Mouse (Mus musculus): ENCODE results near the gene Zfp36l2. TPM values are rescaled to one million over a fixed set of nuclear protein-coding genes. Genes with fewer than 3 reads are reported as not detected.
"Not testable (repeated sequence)": the region's sequence is repeated elsewhere in the genome, so short reads cannot be mapped to it uniquely, and the experiment has no call there.

Gene Zfp36l2
- polyA plus RNA-seq (2012; rRNA removed) (80.1 and 113 TPM in 2 replicates), polyA plus RNA-seq (2014; fragmentation: Nextera tagmentation; extraction: Ambion mirVana) (30.9 and 32.6 TPM in 2 replicates)

GRCm38 (mm10) chr17:84187727-84188373 is at the start of gene Zfp36l2:
TSS of gene Zfp36l2 (minus strand) at chr17:84187947.
- H3K4me1 ChIP-seq (ENCODE audit: control insufficient read depth, insufficient read depth, low read length) = peaks cover 20% of the 10 kb centered on the region
- peak; percentile 90 for ATAC-seq (ENCODE audit: low FRiP score, low read depth)
- peak within 1 kb of the TSS; percentile 90 for H3K4me2 ChIP-seq (replicated peaks; ENCODE audit: low read depth, low read length, severe bottlenecking)
- WGBS = under 1% methylated on average over 38 of the region's 76 CpGs
- peak within 1 kb of the TSS; percentile 92 for H3K4me3 ChIP-seq (replicated peaks; ENCODE audit: low read length)
- DNase-seq (ENCODE audit: low spot score) = peak; percentile 96
- TF ChIP-seq POLR2A (IDR thresholded peaks at IDR 0.05; ENCODE audit: borderline replicate concordance, extremely low read depth, insufficient read depth, insufficient read length) = peak; percentile 82
- peak within 1 kb of the TSS; percentile 97 for H3K27ac ChIP-seq (replicated peaks; ENCODE audit: low read depth, low read length)
- no peaks in the 10 kb centered on the region for H3K9me3 ChIP-seq (ENCODE audit: control insufficient read depth, low read length)
- H3K9ac ChIP-seq (ENCODE audit: low read depth, low read length, severe bottlenecking) = peak within 1 kb of the TSS; percentile 99
- H3K27me3 ChIP-seq (ENCODE audit: control insufficient read depth, insufficient read depth, low read length) = no peaks in the 10 kb centered on the region
- H3K36me3 ChIP-seq (ENCODE audit: control insufficient read depth, insufficient read depth, low read length) = peaks cover 36% of the 10 kb centered on the region

- Histone ChIP-seq H3K36me3 (ENCODE audit: control insufficient read depth, insufficient read depth, low read length) (0 out of 2 replicates have a peak, but pooled peaks cover 4% of the 10 kb centered on the region), H3K4me1 (ENCODE audit: control insufficient read depth, insufficient read depth, low read length) (no peaks in the 10 kb centered on the region), H3K4me3 (replicated peaks; ENCODE audit: low read length) (no peak overlapping the region), H3K9ac (ENCODE audit: low read depth, low read length, severe bottlenecking) (no peak overlapping the region), H3K9me3 (ENCODE audit: control insufficient read depth, low read length) (no peaks in the 10 kb centered on the region), H3K4me2 (replicated peaks; ENCODE audit: low read depth, low read length, severe bottlenecking) (no peak overlapping the region), H3K27ac (replicated peaks; ENCODE audit: low read depth, low read length) (no peak overlapping the region), H3K27me3 (ENCODE audit: control insufficient read depth, insufficient read depth, low read length) (no peaks in the 10 kb centered on the region)
- ATAC-seq (ENCODE audit: low FRiP score, low read depth) (no peak), DNase-seq (ENCODE audit: low spot score) (no peak)
- WGBS = 88% methylated on average over 7 of the region's 7 CpGs
- no peak for TF ChIP-seq POLR2A (IDR thresholded peaks at IDR 0.05; ENCODE audit: borderline replicate concordance, extremely low read depth, insufficient read depth, insufficient read length)
Observed at GRCm38 (mm10) chr17:84236781-84237557, 49.2 kb upstream of the Zfp36l2 start.

GRCm38 (mm10) chr17:84235399-84235928 is 47.7 kb upstream of the Zfp36l2 start:
- Histone ChIP-seq H3K36me3 (ENCODE audit: control insufficient read depth, insufficient read depth, low read length) (0 out of 2 replicates have a peak, but pooled peaks cover 10% of the 10 kb centered on the region), H3K27me3 (ENCODE audit: control insufficient read depth, insufficient read depth, low read length) (no peaks in the 10 kb centered on the region), H3K4me3 (replicated peaks; ENCODE audit: low read length) (no peak overlapping the region), H3K27ac (replicated peaks; ENCODE audit: low read depth, low read length) (no peak overlapping the region), H3K4me1 (ENCODE audit: control insufficient read depth, insufficient read depth, low read length) (no peaks in the 10 kb centered on the region), H3K4me2 (replicated peaks; ENCODE audit: low read depth, low read length, severe bottlenecking) (no peak overlapping the region), H3K9me3 (ENCODE audit: control insufficient read depth, low read length) (no peaks in the 10 kb centered on the region), H3K9ac (ENCODE audit: low read depth, low read length, severe bottlenecking) (no peak overlapping the region)
- 65% methylated on average over 4 of the region's 4 CpGs for WGBS
- TF ChIP-seq POLR2A (IDR thresholded peaks at IDR 0.05; ENCODE audit: borderline replicate concordance, extremely low read depth, insufficient read depth, insufficient read length) = no peak
- DNase-seq (ENCODE audit: low spot score) (no peak), ATAC-seq (ENCODE audit: low FRiP score, low read depth) (no peak)

GRCm38 (mm10) chr17:84234785-84235184 is 47.0 kb upstream of the Zfp36l2 start:
- H3K4me3 ChIP-seq (replicated peaks; ENCODE audit: low read length); ATAC-seq (ENCODE audit: low FRiP score, low read depth): not testable (repeated sequence)
- WGBS = no CpG with 5 or more reads among the region's 4 CpGs

GRCm38 (mm10) chr17:84233758-84234157 is 46.0 kb upstream of the Zfp36l2 start:
- H3K9me3 ChIP-seq (ENCODE audit: control insufficient read depth, low read length) = no peaks in the 10 kb centered on the region
- no peak for ATAC-seq (ENCODE audit: low FRiP score, low read depth)
- DNase-seq (ENCODE audit: low spot score) = no peak
- H3K4me3 ChIP-seq (replicated peaks; ENCODE audit: low read length) = no peak overlapping the region
- H3K4me2 ChIP-seq (replicated peaks; ENCODE audit: low read depth, low read length, severe bottlenecking) = no peak overlapping the region
- H3K27me3 ChIP-seq (ENCODE audit: control insufficient read depth, insufficient read depth, low read length) = no peaks in the 10 kb centered on the region
- H3K9ac ChIP-seq (ENCODE audit: low read depth, low read length, severe bottlenecking) = no peak overlapping the region
- no peaks in the 10 kb centered on the region for H3K4me1 ChIP-seq (ENCODE audit: control insufficient read depth, insufficient read depth, low read length)
- TF ChIP-seq POLR2A (IDR thresholded peaks at IDR 0.05; ENCODE audit: borderline replicate concordance, extremely low read depth, insufficient read depth, insufficient read length) = no peak
- 89% methylated on average over 2 of the region's 2 CpGs for WGBS
- peaks cover 22% of the 10 kb centered on the region for H3K36me3 ChIP-seq (ENCODE audit: control insufficient read depth, insufficient read depth, low read length)
- H3K27ac ChIP-seq (replicated peaks; ENCODE audit: low read depth, low read length) = no peak overlapping the region

More at GRCm38 (mm10) chr17:84234785-84235184, 47.0 kb upstream of the Zfp36l2 start:
- H3K36me3 ChIP-seq (ENCODE audit: control insufficient read depth, insufficient read depth, low read length) = 0 out of 2 replicates have a peak, but pooled peaks cover 13% of the 10 kb centered on the region
- H3K4me2 ChIP-seq (replicated peaks; ENCODE audit: low read depth, low read length, severe bottlenecking); DNase-seq (ENCODE audit: low spot score); H3K27ac ChIP-seq (replicated peaks; ENCODE audit: low read depth, low read length); H3K4me1 ChIP-seq (ENCODE audit: control insufficient read depth, insufficient read depth, low read length); H3K27me3 ChIP-seq (ENCODE audit: control insufficient read depth, insufficient read depth, low read length); H3K9me3 ChIP-seq (ENCODE audit: control insufficient read depth, low read length); H3K9ac ChIP-seq (ENCODE audit: low read depth, low read length, severe bottlenecking): not testable (repeated sequence)

Data from limb, embryonic 14.5 days (tissue).